Comparison of ENCODE assay signal across 12 mouse cellular contexts in the genomic region with DNA sequence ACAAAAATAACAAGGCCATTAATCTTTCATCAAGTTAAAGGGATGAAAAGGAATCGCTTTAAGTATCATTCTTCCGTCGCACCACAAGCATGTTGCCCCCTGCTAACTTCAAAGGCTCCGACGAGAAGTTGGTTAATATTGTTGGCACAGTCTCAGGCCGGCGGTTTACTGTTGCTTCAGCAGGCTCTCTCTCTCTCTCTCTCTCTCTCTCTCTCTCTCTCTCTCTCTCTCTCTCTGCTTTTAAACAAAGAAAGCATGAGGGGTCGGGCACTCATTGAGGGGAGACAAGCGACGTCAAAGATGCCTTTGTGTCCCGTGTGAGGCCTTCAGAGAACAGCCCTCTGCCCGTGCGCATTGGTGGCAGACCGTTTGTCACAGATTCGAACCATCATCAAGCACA. TPM values are rescaled to one million over a fixed set of nuclear protein-coding genes. Genes with fewer than 3 reads are reported as not detected.
DNase-seq lines count a peak whose midpoint lies in the region; ATAC-seq and TF ChIP-seq lines count a peak whose summit lies in the region.
"Had no signal": no experiment of that assay in that cellular context is flagged by ENCODE, and none has a peak within 500 bp of the region (broad histone marks: within the 10 kb centered on the region; RNA-seq: fewer than 3 reads in every experiment).

No protein-coding gene starts in this region.

- DNase-seq in kidney, postnatal 0 days (ENCODE audit: low spot score): peak; percentile 79
- no peak for DNase-seq in kidney, adult 18-20 months
- no peak for DNase-seq in adrenal gland, postnatal 4 days (ENCODE audit: low spot score in 2 of 2)
- DNase-seq in left cerebral cortex, adult 18-20 months (ENCODE audit: low spot score in 2 of 2): no peak
- DNase-seq in heart, adult 11 months: no peak

- peak; percentile 57 for ATAC-seq in kidney, postnatal 0 days (replicated peaks; ENCODE audit: low FRiP score, low read depth)
- ATAC-seq in embryonic facial prominence, embryonic 12.5 days (ENCODE audit: insufficient number of reproducible peaks, insufficient read depth, low FRiP score, low TSS enrichment): peak; percentile 60; the same call in 1 of the 2 replicates
- ATAC-seq in hindbrain, embryonic 15.5 days (ENCODE audit: low FRiP score, low read depth): no peak
- no peak for ATAC-seq in midbrain, embryonic 16.5 days

- TF ChIP-seq CTCF in kidney, postnatal 0 days (IDR thresholded peaks at IDR 0.05; ENCODE audit: low read depth): no peak

- no peaks in the 10 kb centered on the region for H3K36me3 ChIP-seq in kidney, postnatal 0 days (ENCODE audit: insufficient read depth, low read length)
- no peaks in the 10 kb centered on the region for H3K36me3 ChIP-seq in embryonic facial prominence, embryonic 12.5 days
- H3K36me3 ChIP-seq in hindbrain, embryonic 15.5 days: no peaks in the 10 kb centered on the region
- H3K36me3 ChIP-seq in midbrain, embryonic 16.5 days (ENCODE audit: control insufficient read depth, insufficient read depth, low read length): no peaks in the 10 kb centered on the region

- H3K4me2 ChIP-seq in kidney, postnatal 0 days (ENCODE audit: low read length): peak overlapping the region; percentile 35
- peak overlapping the region; percentile 28 for H3K4me2 ChIP-seq in embryonic facial prominence, embryonic 12.5 days (replicated peaks)
- peak overlapping the region; percentile 34 for H3K4me2 ChIP-seq in hindbrain, embryonic 15.5 days
- peak overlapping the region; percentile 31 for H3K4me2 ChIP-seq in midbrain, embryonic 16.5 days (ENCODE audit: low read length)
- H3K4me2 ChIP-seq: liver, embryonic 11.5 days had no signal

- H3K27ac ChIP-seq in kidney, postnatal 0 days: no peak overlapping the region; the same call in 1 of the 2 replicates
- H3K27ac ChIP-seq in embryonic facial prominence, embryonic 12.5 days: no peak overlapping the region
- no peak overlapping the region; the same call in 1 of the 2 replicates for H3K27ac ChIP-seq in hindbrain, embryonic 15.5 days (replicated peaks)
- no peak overlapping the region for H3K27ac ChIP-seq in midbrain, embryonic 16.5 days (ENCODE audit: low read length)

- H3K9me3 ChIP-seq in kidney, postnatal 0 days (replicated peaks; ENCODE audit: low read length): no peaks in the 10 kb centered on the region
- peaks cover 6% of the 10 kb centered on the region for H3K9me3 ChIP-seq in embryonic facial prominence, embryonic 12.5 days
- H3K9me3 ChIP-seq in hindbrain, embryonic 15.5 days: no peaks in the 10 kb centered on the region
- H3K9me3 ChIP-seq in midbrain, embryonic 16.5 days (replicated peaks; ENCODE audit: control insufficient read depth, low read length, poor library complexity, severe bottlenecking): 0 out of 2 replicates have a peak, but pooled peaks cover 6% of the 10 kb centered on the region

- WGBS in kidney, postnatal 0 days: 9% methylated on average over 15 of the region's 15 CpGs
- 14% methylated on average over 15 of the region's 15 CpGs for WGBS in embryonic facial prominence, embryonic 12.5 days
- 5% methylated on average over 15 of the region's 15 CpGs for WGBS in hindbrain, embryonic 15.5 days
- 4% methylated on average over 15 of the region's 15 CpGs for whole genome bisulfite sequencing in midbrain, embryonic 16.5 days

- no peaks in the 10 kb centered on the region for H3K4me1 ChIP-seq in kidney, postnatal 0 days (replicated peaks; ENCODE audit: insufficient read depth, low read length)
- peaks cover 4% of the 10 kb centered on the region; the same call in 1 of the 2 replicates for H3K4me1 ChIP-seq in embryonic facial prominence, embryonic 12.5 days
- peaks cover 13% of the 10 kb centered on the region; the same call in 1 of the 2 replicates for H3K4me1 ChIP-seq in hindbrain, embryonic 15.5 days (replicated peaks)
- H3K4me1 ChIP-seq in midbrain, embryonic 16.5 days (ENCODE audit: control insufficient read depth, insufficient read depth, low read length): peaks cover 8% of the 10 kb centered on the region; the same call in 1 of the 2 replicates

- no peak overlapping the region for H3K4me3 ChIP-seq in kidney, postnatal 0 days (replicated peaks; ENCODE audit: low read depth, low read length)
- H3K4me3 ChIP-seq in embryonic facial prominence, embryonic 12.5 days: no peak overlapping the region
- no peak overlapping the region for H3K4me3 ChIP-seq in hindbrain, embryonic 15.5 days
- no peak overlapping the region for H3K4me3 ChIP-seq in midbrain, embryonic 16.5 days (ENCODE audit: low read depth, low read length)
- H3K4me3 ChIP-seq: erythroblast, embryonic 14.5 days had no signal

- no peaks in the 10 kb centered on the region for H3K27me3 ChIP-seq in kidney, postnatal 0 days (ENCODE audit: insufficient read depth, low read length)
- H3K27me3 ChIP-seq in embryonic facial prominence, embryonic 12.5 days: peaks cover 2% of the 10 kb centered on the region; the same call in 1 of the 2 replicates
- no peaks in the 10 kb centered on the region for H3K27me3 ChIP-seq in hindbrain, embryonic 15.5 days
- peaks cover 2% of the 10 kb centered on the region; the same call in 1 of the 2 replicates for H3K27me3 ChIP-seq in midbrain, embryonic 16.5 days (ENCODE audit: control insufficient read depth, insufficient read depth, low read depth, low read length)

- H3K9ac ChIP-seq in kidney, postnatal 0 days (ENCODE audit: low read depth, low read length): no peak overlapping the region
- no peak overlapping the region for H3K9ac ChIP-seq in embryonic facial prominence, embryonic 12.5 days
- H3K9ac ChIP-seq in hindbrain, embryonic 15.5 days: no peak overlapping the region
- no peak overlapping the region for H3K9ac ChIP-seq in midbrain, embryonic 16.5 days (ENCODE audit: low read depth, low read length)

RNA-seq across cellular contexts. Expression of gene Piwil1, which starts 17.7 kb away (rescaled TPM):
- not detected in 2 replicates for polyA plus RNA-seq in kidney, postnatal 0 days (2015; fragmentation: Nextera tagmentation; extraction: Ambion mirVana)
- 0.15 TPM in 1 of 2 replicates, not detected in the other for polyA plus RNA-seq in embryonic facial prominence, embryonic 12.5 days (2016; fragmentation: Nextera tagmentation; extraction: Ambion mirVana)
- polyA plus RNA-seq in hindbrain, embryonic 15.5 days (2015; fragmentation: Nextera tagmentation; extraction: Ambion mirVana): 0.32 and 0.39 TPM in 2 replicates
- 0.28 and 0.45 TPM in 2 replicates for polyA plus RNA-seq in midbrain, embryonic 16.5 days (2015; fragmentation: Nextera tagmentation; extraction: Ambion mirVana)
- total RNA-seq in adrenal gland, postnatal 4 days (2021): not detected
- total RNA-seq in left cerebral cortex, adult 18-20 months (2021): not detected
- total RNA-seq: heart, postnatal 25 days had no signal
- polyA plus RNA-seq: C2C12; erythroblast, embryonic 14.5 days; liver, embryonic 11.5 days had no signal

Comparison
In these comparisons a context has a peak if more than half of its experiments do, and no peak if none do; other contexts are left out.
1. ATAC-seq: peak in kidney, postnatal 0 days (single experiment) and embryonic facial prominence, embryonic 12.5 days (single experiment); none in hindbrain, embryonic 15.5 days (single experiment) and midbrain, embryonic 16.5 days (single experiment).
2. Peak in every context shown above with its lines, with median percentiles within 50 percentile points of each other: H3K4me2 ChIP-seq.